Mouse (Mus musculus) embryo, embryonic 10 days (tissue): ENCODE data around the gene Kntc1.

Experiments used
- DNase-seq: peaks from one replicate; pipeline ENCODE4 v3.0.0-alpha.2; 2015; ENCODE audit warnings: low spot score

The Kntc1 gene

GRCm38 (mm10) chr5:123866457-123866856 lies 116.9 kb downstream of the Kntc1 start:
- DNase-seq, result no peak

GRCm38 (mm10) chr5:123869615-123870014 lies 120.1 kb downstream of the Kntc1 start:
- DNase-seq, result no peak
